ENCODE assay signal across 10 mouse cellular contexts in genomic region chr6:91085114-91085892, GRCm38 (mm10). TPM values are rescaled to one million over a fixed set of nuclear protein-coding genes. Genes with fewer than 3 reads are reported as not detected.
A peak's percentile ranks its signal among the peaks of the same experiment; 100 is the strongest.
DNase-seq lines count a peak whose midpoint lies in the region; ATAC-seq lines count a peak whose summit lies in the region.
"Had no signal": no experiment of that assay in that cellular context is flagged by ENCODE, and none has a peak within 500 bp of the region (broad histone marks: within the 10 kb centered on the region; RNA-seq: fewer than 3 reads in every experiment).

No protein-coding gene starts in this region.

- peaks cover 64% of the 10 kb centered on the region for H3K36me3 ChIP-seq in hindbrain, embryonic 10.5 days
- H3K36me3 ChIP-seq in hindbrain, embryonic 12.5 days: peaks cover 36% of the 10 kb centered on the region; the same call in 1 of the 2 replicates
- H3K36me3 ChIP-seq in embryonic facial prominence, embryonic 10.5 days (replicated peaks): peaks cover 24% of the 10 kb centered on the region

- no peaks in the 10 kb centered on the region for H3K9me3 ChIP-seq in hindbrain, embryonic 10.5 days
- H3K9me3 ChIP-seq in hindbrain, embryonic 12.5 days (replicated peaks): no peaks in the 10 kb centered on the region
- no peaks in the 10 kb centered on the region for H3K9me3 ChIP-seq in embryonic facial prominence, embryonic 10.5 days
- H3K9me3 ChIP-seq: neural tube, embryonic 13.5 days had no signal

- no peak for ATAC-seq in hindbrain, embryonic 12.5 days (ENCODE audit: low FRiP score)
- ATAC-seq in megakaryocyte, adult 5-6 weeks (ENCODE audit: poor library complexity, severe bottlenecking): peak; percentile 67

- H3K9ac ChIP-seq in hindbrain, embryonic 12.5 days: no peak overlapping the region
- H3K9ac ChIP-seq: neural tube, embryonic 13.5 days had no signal

- DNase-seq in hindbrain, embryonic 10.5 days (ENCODE audit: low spot score): peak; percentile 17
- peak; percentile 72 for DNase-seq in CD4-positive, CD25-positive, alpha-beta regulatory T cell, adult 2 months (ENCODE audit: low read depth, low spot score)
- peak; percentile 37 for DNase-seq in c-Kit-positive CD71-positive TER-119-positive erythroid progenitor cells, embryonic 14.5 days (ENCODE audit: low spot score)
- DNase-seq in embryo, embryonic 10 days (ENCODE audit: low spot score): no peak
- no peak for DNase-seq in embryonic facial prominence, embryonic 10.5 days (ENCODE audit: low spot score)
- no peak for DNase-seq in gastrocnemius, adult 8-10 months (ENCODE audit: low spot score in 2 of 2)

- 77% methylated on average over 5 of the region's 5 CpGs for WGBS in hindbrain, embryonic 10.5 days
- WGBS in hindbrain, embryonic 12.5 days: 81% methylated on average over 5 of the region's 5 CpGs
- WGBS in embryonic facial prominence, embryonic 10.5 days: 75% methylated on average over 5 of the region's 5 CpGs

- no peaks in the 10 kb centered on the region for H3K27me3 ChIP-seq in hindbrain, embryonic 10.5 days (ENCODE audit: insufficient read depth, poor library complexity, severe bottlenecking)
- H3K27me3 ChIP-seq in hindbrain, embryonic 12.5 days: no peaks in the 10 kb centered on the region
- no peaks in the 10 kb centered on the region for H3K27me3 ChIP-seq in embryonic facial prominence, embryonic 10.5 days (replicated peaks; ENCODE audit: low read depth, poor library complexity, severe bottlenecking)
- H3K27me3 ChIP-seq: neural tube, embryonic 13.5 days had no signal

- no peak overlapping the region for H3K4me3 ChIP-seq in hindbrain, embryonic 10.5 days
- H3K4me3 ChIP-seq in hindbrain, embryonic 12.5 days: no peak overlapping the region
- no peak overlapping the region for H3K4me3 ChIP-seq in embryonic facial prominence, embryonic 10.5 days
- H3K4me3 ChIP-seq: erythroblast, embryonic 14.5 days; neural tube, embryonic 13.5 days had no signal

- H3K27ac ChIP-seq in hindbrain, embryonic 10.5 days: no peak overlapping the region
- H3K27ac ChIP-seq in hindbrain, embryonic 12.5 days: no peak overlapping the region
- H3K27ac ChIP-seq in embryonic facial prominence, embryonic 10.5 days (replicated peaks): no peak overlapping the region
- H3K27ac ChIP-seq: neural tube, embryonic 13.5 days had no signal

- H3K4me1 ChIP-seq in hindbrain, embryonic 10.5 days (replicated peaks): no peaks in the 10 kb centered on the region
- H3K4me1 ChIP-seq in hindbrain, embryonic 12.5 days: no peaks in the 10 kb centered on the region
- no peaks in the 10 kb centered on the region for H3K4me1 ChIP-seq in embryonic facial prominence, embryonic 10.5 days
- H3K4me1 ChIP-seq: neural tube, embryonic 13.5 days had no signal

- H3K4me2 ChIP-seq in hindbrain, embryonic 12.5 days (replicated peaks): no peak overlapping the region
- H3K4me2 ChIP-seq: neural tube, embryonic 13.5 days had no signal

RNA-seq across cellular contexts. Expression of gene Nup210, which starts 31.3 kb away (rescaled TPM):
- polyA plus RNA-seq in hindbrain, embryonic 10.5 days (2016; fragmentation: Nextera tagmentation; extraction: Ambion mirVana): 24.0 and 28.8 TPM in 2 replicates
- 19.1 and 19.8 TPM in 2 replicates for polyA plus RNA-seq in hindbrain, embryonic 12.5 days (2016; fragmentation: Nextera tagmentation; extraction: Ambion mirVana)
- 123 and 145 TPM in 2 replicates for total RNA-seq in megakaryocyte, adult 5-6 weeks (2015)
- 124 and 148 TPM in 2 replicates for total RNA-seq in megakaryocyte, adult 5-6 weeks (2017)
- 15.8 and 17.3 TPM in 2 replicates for polyA plus RNA-seq in embryonic facial prominence, embryonic 10.5 days (2016; fragmentation: Nextera tagmentation; extraction: Ambion mirVana)
- 10 to 100 TPM; 20.1 to 27.6 (median 21.6) TPM for total RNA-seq in gastrocnemius, adult 8-10 months (2022)

Comparison
In these comparisons a context has a peak if more than half of its experiments do, and no peak if none do; other contexts are left out.
1. DNase-seq: peak in hindbrain, embryonic 10.5 days (single experiment), CD4-positive, CD25-positive, alpha-beta regulatory T cell, adult 2 months (single experiment) and c-Kit-positive CD71-positive TER-119-positive erythroid progenitor cells, embryonic 14.5 days (single experiment); none in embryo, embryonic 10 days (single experiment), embryonic facial prominence, embryonic 10.5 days (single experiment) and gastrocnemius, adult 8-10 months (0 of 2).